ENCODE assay signal across 10 mouse cellular contexts in the genomic region with DNA sequence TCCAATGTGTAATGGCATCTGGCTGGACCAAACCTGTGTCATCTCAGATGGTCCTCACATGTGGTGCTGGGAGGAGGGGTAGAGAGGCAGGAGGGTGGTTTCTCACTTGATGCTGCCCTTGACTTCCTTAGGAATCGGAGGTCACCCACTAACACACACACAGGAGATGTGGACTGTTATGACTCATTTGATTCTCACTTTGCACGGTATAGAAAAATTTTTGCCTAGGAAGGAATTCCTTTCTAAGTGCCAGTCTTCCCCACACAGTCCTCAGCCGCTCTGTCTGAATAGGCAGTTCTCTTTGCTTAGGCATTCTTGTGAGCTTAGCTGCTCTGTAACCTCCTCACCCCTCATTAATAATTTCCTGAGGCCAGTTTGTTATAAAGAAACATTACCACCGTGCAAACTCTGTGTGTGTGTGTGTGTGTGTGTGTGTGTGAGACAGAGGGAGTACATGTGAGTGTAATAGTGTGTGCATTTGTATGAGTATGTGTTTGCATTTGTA. TPM values are rescaled to one million over a fixed set of nuclear protein-coding genes. Genes with fewer than 3 reads are reported as not detected.
DNase-seq lines count a peak whose midpoint lies in the region; ATAC-seq and TF ChIP-seq lines count a peak whose summit lies in the region.
"Had no signal": no experiment of that assay in that cellular context is flagged by ENCODE, and none has a peak within 500 bp of the region (broad histone marks: within the 10 kb centered on the region; RNA-seq: fewer than 3 reads in every experiment).

No protein-coding gene starts in this region.

- H3K9me3 ChIP-seq in intestine, embryonic 14.5 days (ENCODE audit: control insufficient read depth, low read length) = no peaks in the 10 kb centered on the region
- H3K9me3 ChIP-seq in intestine, postnatal 0 days (ENCODE audit: control insufficient read depth) = no peaks in the 10 kb centered on the region
- no peaks in the 10 kb centered on the region for H3K9me3 ChIP-seq in forebrain, embryonic 16.5 days (ENCODE audit: control insufficient read depth, low read length)
- H3K9me3 ChIP-seq in liver, postnatal 0 days (ENCODE audit: low read length) = no peaks in the 10 kb centered on the region

- no peaks in the 10 kb centered on the region for H3K36me3 ChIP-seq in intestine, embryonic 14.5 days (ENCODE audit: control insufficient read depth, insufficient read depth, low read length)
- H3K36me3 ChIP-seq in intestine, postnatal 0 days (ENCODE audit: control insufficient read depth, insufficient read depth) = no peaks in the 10 kb centered on the region
- no peaks in the 10 kb centered on the region for H3K36me3 ChIP-seq in forebrain, embryonic 16.5 days (ENCODE audit: control insufficient read depth, insufficient read depth)
- no peaks in the 10 kb centered on the region for H3K36me3 ChIP-seq in liver, postnatal 0 days (replicated peaks; ENCODE audit: insufficient read depth, low read length)

- TF ChIP-seq CTCF in intestine, postnatal 0 days (IDR thresholded peaks at IDR 0.05; ENCODE audit: low read depth) = no peak
- TF ChIP-seq CTCF in liver, postnatal 0 days (IDR thresholded peaks at IDR 0.05; ENCODE audit: low read depth) = no peak

- peaks cover 6% of the 10 kb centered on the region; the same call in 1 of the 2 replicates for H3K4me1 ChIP-seq in intestine, embryonic 14.5 days (replicated peaks; ENCODE audit: control insufficient read depth, insufficient read depth, low read length)
- H3K4me1 ChIP-seq in intestine, postnatal 0 days (replicated peaks; ENCODE audit: control insufficient read depth, insufficient read depth, low read length) = no peaks in the 10 kb centered on the region
- H3K4me1 ChIP-seq in forebrain, embryonic 16.5 days (replicated peaks; ENCODE audit: control insufficient read depth, insufficient read depth, low read length) = no peaks in the 10 kb centered on the region
- no peaks in the 10 kb centered on the region for H3K4me1 ChIP-seq in liver, postnatal 0 days (ENCODE audit: insufficient read depth)

- 13% methylated on average over 4 of the region's 4 CpGs for WGBS in intestine, embryonic 14.5 days
- WGBS in intestine, postnatal 0 days = 26% methylated on average over 4 of the region's 4 CpGs
- WGBS in forebrain, embryonic 16.5 days = 23% methylated on average over 4 of the region's 4 CpGs
- WGBS in liver, postnatal 0 days (ENCODE audit: insufficient replicate concordance) = 47% methylated on average over 4 of the region's 4 CpGs

- no peak overlapping the region for H3K27ac ChIP-seq in intestine, embryonic 14.5 days (ENCODE audit: low read depth)
- no peak overlapping the region for H3K27ac ChIP-seq in intestine, postnatal 0 days (ENCODE audit: low read depth, low read length)
- no peak overlapping the region for H3K27ac ChIP-seq in forebrain, embryonic 16.5 days (ENCODE audit: low read length)
- H3K27ac ChIP-seq in liver, postnatal 0 days (ENCODE audit: low read depth) = no peak overlapping the region

- H3K27me3 ChIP-seq in intestine, embryonic 14.5 days (replicated peaks; ENCODE audit: control insufficient read depth, insufficient read depth, low read length) = no peaks in the 10 kb centered on the region
- H3K27me3 ChIP-seq in intestine, postnatal 0 days (replicated peaks; ENCODE audit: control insufficient read depth, insufficient read depth, low read length) = no peaks in the 10 kb centered on the region
- no peaks in the 10 kb centered on the region for H3K27me3 ChIP-seq in forebrain, embryonic 16.5 days (replicated peaks; ENCODE audit: control insufficient read depth, insufficient read depth, low read length)
- no peaks in the 10 kb centered on the region for H3K27me3 ChIP-seq in liver, postnatal 0 days (ENCODE audit: insufficient read depth, low read length)

- no peak overlapping the region for H3K4me3 ChIP-seq in intestine, embryonic 14.5 days (ENCODE audit: low read depth, low read length)
- no peak overlapping the region for H3K4me3 ChIP-seq in intestine, postnatal 0 days (ENCODE audit: low read depth, low read length)
- no peak overlapping the region for H3K4me3 ChIP-seq in forebrain, embryonic 16.5 days (replicated peaks; ENCODE audit: low read length)
- H3K4me3 ChIP-seq in liver, postnatal 0 days (ENCODE audit: low read depth, low read length) = no peak overlapping the region

- no peak for TF ChIP-seq EP300 in liver, postnatal 0 days (IDR thresholded peaks at IDR 0.05; ENCODE audit: low read depth)

- no peak for DNase-seq in intestine, embryonic 14.5 days (ENCODE audit: low spot score)
- peak; percentile 88 for DNase-seq in Muller cell, postnatal 12 days (ENCODE audit: inconsistent ontology term)
- peak; percentile 39 for DNase-seq in mesoderm, embryonic 11.5 days (ENCODE audit: low read depth, low spot score)
- no peak for DNase-seq in cerebellum, postnatal 14 days
- no peak for DNase-seq in liver, postnatal 0 days
- DNase-seq in layer of hippocampus, adult 9-11 months = no peak
- DNase-seq: heart, adult 18-20 months; lung, postnatal 4 days had no signal

- no peak overlapping the region for H3K4me2 ChIP-seq in intestine, embryonic 14.5 days (ENCODE audit: low read length)
- H3K4me2 ChIP-seq in intestine, postnatal 0 days (replicated peaks; ENCODE audit: low read depth) = no peak overlapping the region
- no peak overlapping the region for H3K4me2 ChIP-seq in forebrain, embryonic 16.5 days (ENCODE audit: low read length)
- no peak overlapping the region for H3K4me2 ChIP-seq in liver, postnatal 0 days (ENCODE audit: low read depth, low read length)

- H3K9ac ChIP-seq in intestine, embryonic 14.5 days (ENCODE audit: low read length) = no peak overlapping the region
- H3K9ac ChIP-seq in intestine, postnatal 0 days (ENCODE audit: low read depth, low read length) = no peak overlapping the region
- H3K9ac ChIP-seq in forebrain, embryonic 16.5 days (replicated peaks; ENCODE audit: low read depth, low read length) = no peak overlapping the region
- no peak overlapping the region for H3K9ac ChIP-seq in liver, postnatal 0 days (replicated peaks)

- 0 out of 2 replicates have a peak, but pooled peaks have one; percentile 27 for ATAC-seq in intestine, embryonic 14.5 days (replicated peaks; ENCODE audit: low FRiP score, low TSS enrichment, low read depth)
- ATAC-seq in intestine, postnatal 0 days = no peak
- ATAC-seq in forebrain, embryonic 16.5 days = peak; percentile 59
- ATAC-seq in liver, postnatal 0 days = no peak

RNA-seq across cellular contexts. Expression of gene Pdgfc, which starts 22.4 kb away (rescaled TPM):
- 22.8 and 25.9 TPM in 2 replicates for polyA plus RNA-seq in intestine, embryonic 14.5 days (2014; fragmentation: Nextera tagmentation; extraction: Ambion mirVana)
- 5.7 and 6.1 TPM in 2 replicates for polyA plus RNA-seq in intestine, postnatal 0 days (2015; fragmentation: Nextera tagmentation; extraction: Ambion mirVana)
- 6.2 and 8.1 TPM in 2 replicates for polyA plus RNA-seq in forebrain, embryonic 16.5 days (2015; fragmentation: Nextera tagmentation; extraction: Ambion mirVana)
- 0.88 and 0.91 TPM in 2 replicates for polyA plus RNA-seq in liver, postnatal 0 days (2015; fragmentation: Nextera tagmentation; extraction: Ambion mirVana)

Comparison
In these comparisons a context has a peak if more than half of its experiments do, and no peak if none do; other contexts are left out.
1. ATAC-seq: peak in intestine, embryonic 14.5 days (single experiment) and forebrain, embryonic 16.5 days (single experiment); none in intestine, postnatal 0 days (single experiment) and liver, postnatal 0 days (single experiment).
2. DNase-seq: peak in Muller cell, postnatal 12 days (single experiment) and mesoderm, embryonic 11.5 days (single experiment); none in intestine, embryonic 14.5 days (single experiment), cerebellum, postnatal 14 days (0 of 2), liver, postnatal 0 days (single experiment) and layer of hippocampus, adult 9-11 months (single experiment).